Mouse (Mus musculus) forebrain, embryonic 10.5 days (tissue): ENCODE data around the gene Cd27. TPM values are rescaled to one million over a fixed set of nuclear protein-coding genes. Genes with fewer than 3 reads are reported as not detected.
"Not testable (repeated sequence)": the region's sequence is repeated elsewhere in the genome, so short reads cannot be mapped to it uniquely, and the experiment has no call there.

Experiments
- DNase-seq: peaks from one replicate; pipeline ENCODE4 v3.0.0-alpha.2; 2017; ENCODE audit warnings: low spot score; ENCODE audit errors: extremely low spot score
- H3K27ac ChIP-seq: fragments of 300-500 bp; sonication (generic); 2 replicates; pipeline ENCODE4 v1.5.1; 2016; ENCODE audit warnings: mild to moderate bottlenecking
- H3K27me3 ChIP-seq: fragments of 300-500 bp; sonication (generic); 2 replicates; pipeline ENCODE4 v1.6.1; 2016; ENCODE audit warnings: mild to moderate bottlenecking; ENCODE audit not compliant: poor library complexity, severe bottlenecking
- H3K36me3 ChIP-seq: fragments of 300-500 bp; sonication (generic); replicated peaks from 2 replicates; pipeline ENCODE4 v1.6.1; 2016; ENCODE audit warnings: mild to moderate bottlenecking, moderate library complexity
- H3K4me1 ChIP-seq: fragments of 300-500 bp; sonication (generic); 2 replicates; pipeline ENCODE4 v1.6.1; 2016
- H3K4me3 ChIP-seq: fragments of 300-500 bp; sonication (generic); 2 replicates; pipeline ENCODE4 v1.5.1; 2016; ENCODE audit warnings: mild to moderate bottlenecking, moderate library complexity
- H3K9me3 ChIP-seq: fragments of 300-500 bp; sonication (generic); 2 replicates; pipeline ENCODE4 v1.6.1; 2016; ENCODE audit warnings: mild to moderate bottlenecking, moderate library complexity
- whole genome bisulfite sequencing: fragments of 180-500 bp; shearing (Covaris S2); methylation state at CpG from one replicate; pipeline ENCODE4 v1.1.7; 2016; 5-methylcytosine and 5-hydroxymethylcytosine counted together
- polyA plus RNA-seq: library from polyadenylated mRNA; unstranded; fragments of >200 nt; fragmentation: Nextera tagmentation; extraction: Ambion mirVana; gene quantifications from 2 replicates; pipeline ENCODE4 v1.2.1, GENCODE M21; 2016

Gene Cd27
- polyA plus RNA-seq, result 1.1 and 1.7 TPM in 2 replicates

DNA sequence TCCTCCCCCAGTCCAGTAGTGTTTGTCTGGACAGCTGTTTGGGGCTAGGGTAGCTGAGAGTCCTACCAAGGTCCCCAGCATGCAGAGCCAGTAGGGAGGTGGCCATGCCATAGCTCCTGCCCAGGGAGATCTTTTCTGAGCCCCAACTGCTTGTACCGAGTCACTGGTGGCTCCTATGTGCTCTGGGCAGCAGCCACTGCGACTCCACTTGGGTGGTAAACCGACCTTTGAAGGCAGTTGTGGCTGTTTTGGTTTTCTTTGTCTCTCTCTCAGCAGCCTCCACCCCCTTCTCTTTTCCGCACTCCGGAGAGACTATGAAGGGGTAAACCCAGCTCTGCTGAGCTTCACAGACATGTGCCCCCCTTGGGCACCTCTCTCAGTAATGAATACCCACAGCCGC, at the start of gene Cd27:
TSS of gene Cd27 (minus strand) at position 229 of the 400 bp plus-strand sequence.
- H3K27ac ChIP-seq, result peak within 1 kb of the TSS; percentile 54
- H3K36me3 ChIP-seq, result no peaks in the 10 kb centered on the region
- DNase-seq, result no peak
- no peaks in the 10 kb centered on the region for H3K27me3 ChIP-seq
- H3K4me3 ChIP-seq, result no peak within 1 kb of the TSS
- H3K9me3 ChIP-seq, result no peaks in the 10 kb centered on the region
- H3K4me1 ChIP-seq, result peaks cover 29% of the 10 kb centered on the region
- 30% methylated on average over 6 of the region's 6 CpGs for WGBS

DNA sequence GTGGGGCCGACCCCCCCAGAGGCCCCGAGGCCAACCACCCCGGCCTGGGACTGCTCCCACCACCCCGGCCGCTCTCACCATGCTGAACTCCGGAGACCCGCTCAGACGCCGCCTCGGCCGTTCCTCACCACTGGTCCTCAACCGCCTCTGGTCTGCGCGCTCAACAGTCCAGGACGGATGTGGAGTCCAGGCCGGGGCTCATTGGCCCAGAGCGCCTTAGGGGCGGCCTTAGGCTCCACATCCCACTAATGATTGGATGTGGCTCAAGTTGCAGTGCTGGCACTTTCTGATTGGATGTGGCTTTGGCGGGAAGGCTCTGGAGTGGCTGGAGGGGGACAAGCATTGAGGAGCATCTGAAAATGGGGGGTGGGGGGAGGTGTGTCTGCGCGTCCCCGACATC, 49.1 kb upstream of the Cd27 start, which contains the start of gene Tuba3a:
TSS of gene Tuba3a (minus strand) at position 153 of the 400 bp plus-strand sequence.
- Histone ChIP-seq H3K9me3 (0 out of 2 replicates have a peak, but pooled peaks cover 6% of the 10 kb centered on the region), H3K4me3 (no peak within 1 kb of the TSS), H3K27me3 (no peaks in the 10 kb centered on the region), H3K36me3 (no peaks in the 10 kb centered on the region), H3K27ac (no peak within 1 kb of the TSS), H3K4me1 (no peaks in the 10 kb centered on the region)
- 94% methylated on average over 22 of the region's 22 CpGs for WGBS
- no peak for DNase-seq

DNA sequence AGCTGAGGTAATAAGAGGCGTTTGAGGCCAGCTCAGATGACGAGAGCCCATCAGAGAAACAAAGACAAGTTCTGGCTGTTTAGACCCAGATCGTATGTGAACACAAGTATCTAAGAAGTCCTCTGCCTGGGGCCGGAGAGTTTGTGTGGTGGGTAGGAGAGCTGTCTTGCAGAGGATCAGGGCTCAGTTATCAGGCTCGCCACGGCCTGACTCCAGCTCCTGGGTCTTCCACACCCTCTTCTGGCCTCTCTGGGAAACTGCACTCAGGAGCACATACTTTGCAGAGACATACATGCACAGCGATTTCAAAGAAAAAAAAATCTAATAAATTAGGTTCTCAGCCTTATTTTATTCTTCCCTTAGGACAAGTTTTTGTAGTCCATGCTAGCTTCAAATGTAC, 47.9 kb upstream of the Cd27 start:
- DNase-seq, result no peak
- Histone ChIP-seq H3K36me3 (no peaks in the 10 kb centered on the region), H3K4me1 (no peaks in the 10 kb centered on the region), H3K27ac (no peak overlapping the region), H3K27me3 (no peaks in the 10 kb centered on the region), H3K9me3 (peaks cover 6% of the 10 kb centered on the region; the same call in 1 of the 2 replicates), H3K4me3 (no peak overlapping the region)
- WGBS, result 92% methylated on average over 7 of the region's 7 CpGs

DNA sequence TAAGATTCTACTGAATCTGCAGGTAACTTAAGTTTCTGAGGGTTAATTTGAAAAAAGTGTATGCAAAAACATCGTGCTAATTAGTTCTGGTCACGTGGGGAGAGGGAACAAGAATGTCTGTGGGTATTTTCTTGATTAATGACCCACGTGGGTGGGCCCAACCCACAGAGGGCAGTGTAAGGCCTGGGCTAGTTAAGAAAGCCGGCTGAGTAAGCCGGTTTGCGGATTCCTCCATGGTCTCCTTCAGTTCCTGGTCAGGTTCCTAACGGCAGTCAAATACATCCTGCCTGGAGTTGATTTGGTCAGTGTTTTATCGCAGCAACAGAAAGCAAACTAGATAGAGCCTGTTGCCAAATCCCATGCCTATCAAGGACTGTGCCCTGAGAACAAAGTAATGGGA, 47.4 kb upstream of the Cd27 start:
- no peak overlapping the region for H3K27ac ChIP-seq
- H3K36me3 ChIP-seq, result no peaks in the 10 kb centered on the region
- H3K27me3 ChIP-seq, result no peaks in the 10 kb centered on the region
- H3K9me3 ChIP-seq, result peaks cover 6% of the 10 kb centered on the region; the same call in 1 of the 2 replicates
- no peak overlapping the region for H3K4me3 ChIP-seq
- WGBS, result 69% methylated on average over 8 of the region's 8 CpGs
- no peak for DNase-seq
- no peaks in the 10 kb centered on the region for H3K4me1 ChIP-seq

DNA sequence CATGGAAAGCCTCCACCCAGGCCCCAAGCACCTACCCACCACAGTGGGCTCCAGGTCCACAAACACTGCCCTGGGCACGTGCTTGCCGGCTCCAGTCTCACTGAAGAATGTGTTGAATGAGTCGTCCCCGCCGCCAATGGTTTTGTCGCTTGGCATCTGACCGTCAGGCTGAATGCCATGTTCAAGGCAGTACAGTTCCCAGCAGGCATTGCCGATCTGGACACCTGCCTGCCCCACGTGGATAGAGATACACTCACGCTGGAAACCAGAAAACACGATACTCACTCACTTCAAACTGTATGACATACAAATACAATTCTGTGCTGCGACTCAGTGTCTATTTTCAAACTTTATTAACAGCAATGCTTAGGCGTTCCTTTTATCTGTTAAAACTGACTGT, 45.9 kb upstream of the Cd27 start:
- WGBS, result 93% methylated on average over 13 of the region's 13 CpGs
- H3K27me3 ChIP-seq, H3K36me3 ChIP-seq, H3K4me3 ChIP-seq, H3K9me3 ChIP-seq, H3K4me1 ChIP-seq, DNase-seq, H3K27ac ChIP-seq: not testable (repeated sequence)

DNA sequence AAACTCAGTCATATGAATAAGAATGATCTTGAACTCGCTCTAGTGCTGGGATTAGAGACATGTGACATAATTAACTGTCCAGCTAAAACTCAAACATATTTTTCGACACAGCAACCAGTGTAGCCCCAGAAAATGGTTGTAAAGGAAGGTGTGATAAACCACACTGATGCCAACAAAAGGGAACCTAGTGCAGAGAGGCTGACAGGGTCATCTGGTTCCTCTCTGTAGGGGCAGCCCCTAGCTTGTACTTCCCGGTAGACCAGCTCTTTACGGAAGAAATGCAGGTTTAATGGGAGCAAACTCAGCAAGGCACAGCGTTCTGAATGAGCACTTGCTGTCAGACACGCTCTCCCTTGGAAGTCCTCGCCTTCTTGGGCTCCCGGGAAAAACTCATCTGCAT, 42.9 kb upstream of the Cd27 start:
- 70% methylated on average over 8 of the region's 8 CpGs for WGBS
- Histone ChIP-seq H3K9me3 (no peaks in the 10 kb centered on the region; the same call in 1 of the 2 replicates), H3K4me3 (no peak overlapping the region)

DNA sequence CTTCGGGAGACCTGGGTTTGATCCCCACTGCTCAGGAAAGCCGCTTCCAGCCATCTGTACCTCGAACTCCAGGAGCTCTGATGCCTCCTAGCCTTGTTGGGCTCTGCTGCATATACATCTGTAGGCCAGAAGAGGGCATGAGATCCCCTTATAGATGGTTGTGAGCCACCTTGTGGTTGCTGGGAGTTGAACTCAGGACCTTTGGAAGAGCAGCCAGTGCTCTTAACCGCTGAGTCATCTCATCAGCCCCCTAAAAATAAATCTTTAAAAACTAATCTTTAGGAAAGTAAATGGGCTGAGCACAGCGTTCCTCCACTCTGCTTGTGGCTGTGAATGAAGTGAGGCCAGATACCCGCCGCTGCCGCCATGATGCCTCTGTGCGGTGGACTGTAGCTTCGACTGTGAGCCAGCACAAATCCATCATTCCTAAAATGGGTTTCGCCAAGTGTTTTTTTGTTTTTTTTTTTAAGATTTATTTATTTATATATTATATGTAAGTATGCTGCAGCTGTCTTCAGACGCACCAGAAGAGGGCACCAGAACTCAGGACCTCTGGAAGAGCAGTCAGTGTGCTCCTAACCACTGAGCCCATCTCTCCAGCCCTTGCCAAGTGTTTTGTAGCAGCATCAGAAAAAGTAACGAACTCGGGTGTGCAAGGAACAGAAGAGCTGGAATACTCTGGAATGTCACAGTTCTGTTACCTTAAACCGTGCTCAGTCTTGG, 38.2 kb upstream of the Cd27 start:
- Histone ChIP-seq H3K36me3 (no peaks in the 10 kb centered on the region), H3K27me3 (peaks cover 25% of the 10 kb centered on the region), H3K4me3 (no peak overlapping the region), H3K9me3 (no peaks in the 10 kb centered on the region), H3K27ac (no peak overlapping the region), H3K4me1 (peaks cover 9% of the 10 kb centered on the region)
- WGBS, result 62% methylated on average over 15 of the region's 15 CpGs
- DNase-seq, result peak; percentile 22

More for the DNA sequence above, 42.9 kb upstream of the Cd27 start:
- Histone ChIP-seq H3K27me3 (no peaks in the 10 kb centered on the region), H3K4me1 (no peaks in the 10 kb centered on the region), H3K27ac (no peak overlapping the region), H3K36me3 (no peaks in the 10 kb centered on the region)
- no peak for DNase-seq

DNA sequence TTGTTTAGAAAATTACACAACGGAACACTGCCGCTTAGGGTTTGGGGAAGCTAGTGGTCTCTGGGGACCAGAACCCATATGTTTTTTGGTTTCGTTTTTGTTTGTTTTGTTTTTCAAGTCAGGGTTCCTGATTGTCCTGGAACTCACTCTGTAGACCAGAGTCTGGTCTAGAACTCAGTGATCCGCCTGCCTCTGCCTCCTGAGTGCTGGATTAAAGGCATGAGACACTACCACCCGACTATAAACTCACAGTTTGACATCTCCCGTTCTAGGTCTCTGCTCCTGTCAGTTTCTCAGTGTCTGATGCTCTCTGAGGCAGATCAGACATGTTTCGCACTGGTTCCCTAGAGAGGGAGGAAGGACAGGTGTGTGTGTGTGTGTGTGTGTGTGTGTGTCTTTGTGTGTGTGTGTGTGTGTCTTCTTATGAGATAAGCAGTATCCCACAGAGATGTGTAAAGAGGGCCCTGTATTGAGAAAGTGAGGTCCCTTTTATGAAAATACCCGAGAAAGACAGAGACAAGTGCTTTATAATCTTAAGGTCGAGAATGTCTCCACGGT, 35.5 kb upstream of the Cd27 start:
- 86% methylated on average over 10 of the region's 10 CpGs for WGBS
- H3K4me3 ChIP-seq, result no peak overlapping the region
- no peaks in the 10 kb centered on the region for H3K9me3 ChIP-seq
- H3K27ac ChIP-seq, result no peak overlapping the region
- peaks cover 25% of the 10 kb centered on the region for H3K27me3 ChIP-seq
- H3K36me3 ChIP-seq, result no peaks in the 10 kb centered on the region
- DNase-seq, result no peak
- H3K4me1 ChIP-seq, result peaks cover 9% of the 10 kb centered on the region

DNA sequence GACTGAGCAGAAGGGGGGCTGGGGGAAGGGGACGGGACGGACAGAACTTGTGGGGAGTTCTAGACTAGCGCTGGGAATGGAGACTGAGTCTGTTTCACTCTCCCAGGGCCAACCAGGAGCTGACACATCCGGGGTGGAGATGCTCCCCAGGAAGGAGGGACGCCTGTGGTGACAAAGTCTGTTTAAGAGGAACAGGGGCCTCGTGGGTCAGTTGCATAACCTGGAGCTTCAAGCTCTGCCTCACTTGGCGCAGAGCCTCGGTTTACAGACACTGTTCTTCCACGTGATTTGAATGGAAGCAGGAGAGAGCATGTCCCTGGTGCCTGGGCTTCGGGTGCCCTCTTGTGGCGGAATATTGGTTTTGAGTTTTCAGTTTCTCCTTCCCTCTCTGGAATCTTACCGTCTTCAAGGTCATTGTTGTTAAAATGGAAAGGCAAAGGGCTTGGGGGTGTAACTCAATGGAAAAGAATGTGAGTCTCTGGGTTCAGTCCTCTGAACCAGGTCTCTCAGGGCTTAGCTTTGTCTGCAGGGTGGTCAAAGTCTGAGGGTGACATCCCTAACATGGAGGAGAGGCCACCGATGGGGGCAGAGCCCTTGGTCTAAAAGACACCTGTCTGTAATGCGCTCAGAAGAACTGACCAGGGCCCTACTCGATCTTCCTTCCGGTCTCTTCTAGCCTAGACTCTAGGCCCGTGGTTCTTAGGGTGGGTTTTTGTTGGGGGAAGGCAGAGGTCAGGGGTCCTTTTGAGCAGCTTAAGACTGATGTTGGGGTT, 34.8 kb upstream of the Cd27 start:
- peak overlapping the region; percentile 76 for H3K27ac ChIP-seq
- no peaks in the 10 kb centered on the region for H3K36me3 ChIP-seq
- H3K9me3 ChIP-seq, result no peaks in the 10 kb centered on the region
- peak; percentile 86 for DNase-seq
- peaks cover 25% of the 10 kb centered on the region for H3K27me3 ChIP-seq
- 22% methylated on average over 17 of the region's 17 CpGs for WGBS
- peaks cover 9% of the 10 kb centered on the region for H3K4me1 ChIP-seq
- H3K4me3 ChIP-seq, result peak overlapping the region; percentile 36

DNA sequence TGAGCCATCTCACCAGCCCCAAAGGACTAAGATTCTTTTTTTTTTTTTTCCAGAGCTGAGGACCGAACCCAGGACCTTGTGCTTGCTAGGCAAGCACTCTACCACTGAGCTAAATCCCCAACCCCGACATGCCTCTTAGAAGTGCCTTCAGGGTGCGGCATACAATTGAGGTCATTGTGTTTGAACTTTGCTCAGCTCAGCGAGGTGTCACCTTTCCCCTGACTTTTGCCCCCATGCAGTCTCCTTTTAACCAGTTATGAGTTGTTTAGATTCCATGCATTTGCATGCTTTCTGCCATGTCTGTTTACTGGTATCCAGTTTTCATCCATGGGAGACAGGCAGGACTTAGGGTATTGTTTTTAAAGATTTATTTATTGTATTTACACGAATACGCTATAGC, 32.0 kb upstream of the Cd27 start:
- peaks cover 9% of the 10 kb centered on the region for H3K4me1 ChIP-seq
- H3K27me3 ChIP-seq, result peaks cover 25% of the 10 kb centered on the region
- WGBS, result 58% methylated on average over 6 of the region's 6 CpGs
- no peaks in the 10 kb centered on the region for H3K36me3 ChIP-seq
- no peak for DNase-seq
- H3K27ac ChIP-seq, result no peak overlapping the region
- no peaks in the 10 kb centered on the region for H3K9me3 ChIP-seq
- H3K4me3 ChIP-seq, result no peak overlapping the region

DNA sequence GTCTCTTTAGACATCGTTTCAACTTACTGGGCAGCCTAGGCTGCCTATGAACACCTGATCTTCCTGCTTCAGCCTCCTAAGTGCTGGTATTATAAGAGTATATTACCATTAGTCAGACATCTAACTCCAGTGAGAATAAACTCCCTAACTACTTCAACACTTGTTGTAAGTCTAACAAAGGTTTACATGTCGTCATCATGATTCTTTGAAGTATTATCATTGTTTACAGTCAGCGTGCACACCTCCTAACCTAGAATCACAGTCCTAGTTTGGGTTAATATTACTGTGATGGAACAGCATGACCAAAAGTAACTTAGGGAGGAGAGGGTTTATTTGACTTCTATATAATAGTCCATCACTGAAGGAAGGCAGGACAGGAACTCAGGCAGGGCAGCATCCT, 30.7 kb upstream of the Cd27 start:
- Histone ChIP-seq H3K27ac (no peak overlapping the region), H3K36me3 (no peaks in the 10 kb centered on the region), H3K4me1 (peaks cover 9% of the 10 kb centered on the region), H3K4me3 (no peak overlapping the region), H3K9me3 (no peaks in the 10 kb centered on the region), H3K27me3 (peaks cover 21% of the 10 kb centered on the region)
- WGBS, result 86% methylated on average over 3 of the region's 3 CpGs
- DNase-seq, result no peak

DNA sequence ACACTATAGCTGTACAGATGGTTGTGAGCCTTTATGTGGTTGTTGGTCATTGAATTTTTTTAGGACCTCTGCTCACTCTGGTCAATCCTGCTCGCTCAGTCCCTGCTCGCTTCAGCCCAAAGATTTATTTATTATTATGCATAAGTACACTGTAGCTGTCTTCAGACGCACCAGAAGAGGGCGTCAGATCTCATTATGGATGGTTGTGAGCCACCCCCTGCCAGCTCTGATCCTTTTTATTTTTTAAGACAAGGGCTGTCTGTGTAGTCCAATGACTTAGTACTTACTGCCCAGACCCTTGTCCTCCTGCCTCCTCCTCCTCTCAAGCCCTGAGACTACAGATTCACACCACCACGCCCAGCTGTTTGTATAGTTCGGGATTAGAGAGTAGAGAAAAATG, 29.8 kb upstream of the Cd27 start:
- H3K4me1 ChIP-seq, H3K36me3 ChIP-seq, DNase-seq, H3K27ac ChIP-seq, H3K4me3 ChIP-seq, H3K9me3 ChIP-seq: not testable (repeated sequence)
- WGBS, result 71% methylated on average over 6 of the region's 6 CpGs
- peaks cover 14% of the 10 kb centered on the region for H3K27me3 ChIP-seq

DNA sequence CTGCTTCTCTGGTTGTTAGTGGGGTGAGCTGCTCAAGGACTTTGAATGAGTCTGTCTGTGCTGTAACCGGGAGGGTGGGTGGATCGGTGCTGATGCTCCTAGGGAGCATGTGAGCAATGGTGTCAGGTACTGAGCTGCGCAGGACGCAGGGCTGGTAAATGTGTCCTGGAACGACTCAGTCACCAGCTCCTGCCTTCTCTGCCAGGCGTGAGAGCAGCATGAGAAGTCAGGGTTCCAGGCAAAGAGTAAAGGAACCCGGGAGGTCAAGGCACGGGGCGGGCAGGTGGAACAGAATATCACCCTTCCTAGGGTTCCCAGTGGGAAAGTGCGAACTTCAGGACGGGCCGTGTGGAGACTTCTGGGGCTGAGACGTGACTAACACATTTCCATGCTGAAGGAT, 29.3 kb upstream of the Cd27 start:
- H3K4me1 ChIP-seq, result no peaks in the 10 kb centered on the region
- no peak for DNase-seq
- no peak overlapping the region for H3K4me3 ChIP-seq
- no peak overlapping the region for H3K27ac ChIP-seq
- no peaks in the 10 kb centered on the region for H3K9me3 ChIP-seq
- 78% methylated on average over 13 of the region's 13 CpGs for WGBS
- H3K36me3 ChIP-seq, result no peaks in the 10 kb centered on the region
- peaks cover 11% of the 10 kb centered on the region for H3K27me3 ChIP-seq
